8 mouse cellular contexts compared by ENCODE assay signal in genomic region chr1:134962821-134963220, GRCm38 (mm10). TPM values are rescaled to one million over a fixed set of nuclear protein-coding genes. Genes with fewer than 3 reads are reported as not detected.
DNase-seq lines count a peak whose midpoint lies in the region; ATAC-seq and TF ChIP-seq lines count a peak whose summit lies in the region.

No protein-coding gene starts in this region.

- H3K9ac ChIP-seq in hindbrain, embryonic 13.5 days = peak overlapping the region; percentile 73
- H3K9ac ChIP-seq in liver, embryonic 16.5 days (ENCODE audit: low read depth, low read length) = peak overlapping the region; percentile 77

- H3K27me3 ChIP-seq in hindbrain, embryonic 13.5 days = peaks cover 7% of the 10 kb centered on the region; the same call in 1 of the 2 replicates
- no peaks in the 10 kb centered on the region for H3K27me3 ChIP-seq in liver, embryonic 16.5 days (ENCODE audit: control insufficient read depth, insufficient read depth, low read depth, low read length)

- peak overlapping the region; percentile 74 for H3K4me3 ChIP-seq in layer of hippocampus, adult 2 months
- peak overlapping the region; percentile 65 for H3K4me3 ChIP-seq in hindbrain, embryonic 13.5 days
- peak overlapping the region; percentile 71 for H3K4me3 ChIP-seq in liver, embryonic 16.5 days (ENCODE audit: low read depth, low read length)

- no peak for DNase-seq in layer of hippocampus, adult 2 months (ENCODE audit: low spot score in 2 of 2)
- DNase-seq in layer of hippocampus, adult 11-12 months (ENCODE audit: low spot score) = no peak
- DNase-seq in cerebellum, postnatal 36 days = peak; percentile 24 to 33
- peak; percentile 28 to 36 for DNase-seq in spleen, postnatal 36 days (ENCODE audit: low spot score in 2 of 2)
- DNase-seq in gastrocnemius, adult 18-20 months (ENCODE audit: low spot score) = no peak
- DNase-seq in layer of hippocampus, adult 18-20 months (ENCODE audit: low spot score in 2 of 2) = no peak

- H3K9me3 ChIP-seq in hindbrain, embryonic 13.5 days = no peaks in the 10 kb centered on the region
- no peaks in the 10 kb centered on the region for H3K9me3 ChIP-seq in liver, embryonic 16.5 days (replicated peaks; ENCODE audit: control insufficient read depth, low read length)

- H3K27ac ChIP-seq in layer of hippocampus, adult 2 months = peak overlapping the region; percentile 7; the same call in 1 of the 2 replicates
- no peak overlapping the region for H3K27ac ChIP-seq in hindbrain, embryonic 13.5 days
- H3K27ac ChIP-seq in liver, embryonic 16.5 days (ENCODE audit: low read length) = peak overlapping the region; percentile 67

- no peaks in the 10 kb centered on the region for H3K36me3 ChIP-seq in hindbrain, embryonic 13.5 days
- peaks cover 3% of the 10 kb centered on the region; the same call in 1 of the 2 replicates for H3K36me3 ChIP-seq in liver, embryonic 16.5 days (ENCODE audit: control insufficient read depth, insufficient read depth)

- peak; percentile 75 for ATAC-seq in hindbrain, embryonic 13.5 days (ENCODE audit: low FRiP score)
- peak; percentile 64 for ATAC-seq in liver, embryonic 16.5 days (ENCODE audit: low read depth)

- peak overlapping the region; percentile 69 for H3K4me2 ChIP-seq in hindbrain, embryonic 13.5 days
- peak overlapping the region; percentile 77 for H3K4me2 ChIP-seq in liver, embryonic 16.5 days (ENCODE audit: low read depth, low read length)

- WGBS in hindbrain, embryonic 13.5 days = 3% methylated on average over 11 of the region's 11 CpGs
- 2% methylated on average over 11 of the region's 11 CpGs for WGBS in liver, embryonic 16.5 days (ENCODE audit: insufficient replicate concordance)

- peaks cover 12% of the 10 kb centered on the region for H3K4me1 ChIP-seq in hindbrain, embryonic 13.5 days (replicated peaks)
- peaks cover 15% of the 10 kb centered on the region for H3K4me1 ChIP-seq in liver, embryonic 16.5 days (ENCODE audit: control insufficient read depth, low read depth, low read length)

- TF ChIP-seq CTCF in layer of hippocampus, adult 2 months (conservative IDR thresholded peaks at IDR 0.05) = no peak

RNA-seq across cellular contexts. Expression of gene Ube2t, which starts 0.5 kb away (rescaled TPM):
- 1 to 10 TPM; 1.5 to 1.6 TPM for total RNA-seq in layer of hippocampus, adult 2 months (2021)
- polyA plus RNA-seq in hindbrain, embryonic 13.5 days (2015; fragmentation: Nextera tagmentation; extraction: Ambion mirVana) = 15.3 and 17.0 TPM in 2 replicates
- 27.9 and 31.8 TPM in 2 replicates for polyA plus RNA-seq in liver, embryonic 16.5 days (2015; fragmentation: Nextera tagmentation; extraction: Ambion mirVana)
- total RNA-seq in gastrocnemius, adult 18-20 months (2021) = 1 to 10 TPM; 5.5 to 6.6 TPM
- 1 to 10 TPM; 1.1 to 2.2 TPM for total RNA-seq in layer of hippocampus, adult 18-20 months (2021)

RNA-seq across cellular contexts. Expression of gene Ppp1r12b, which starts 7.1 kb away (rescaled TPM):
- total RNA-seq in layer of hippocampus, adult 2 months (2021) = 10 to 100 TPM; 76.6 to 77.5 TPM
- polyA plus RNA-seq in hindbrain, embryonic 13.5 days (2015; fragmentation: Nextera tagmentation; extraction: Ambion mirVana) = 12.4 and 14.9 TPM in 2 replicates
- polyA plus RNA-seq in liver, embryonic 16.5 days (2015; fragmentation: Nextera tagmentation; extraction: Ambion mirVana) = 1.6 and 2.4 TPM in 2 replicates
- 100 to 1,000 TPM; 152 to 171 TPM for total RNA-seq in gastrocnemius, adult 18-20 months (2021)
- 10 to 100 TPM; 70.0 to 73.0 TPM for total RNA-seq in layer of hippocampus, adult 18-20 months (2021)

Comparison
In these comparisons a context has a peak if more than half of its experiments do, and no peak if none do; other contexts are left out.
1. DNase-seq: peak in cerebellum, postnatal 36 days (2 of 2) and spleen, postnatal 36 days (2 of 2); none in layer of hippocampus, adult 2 months (0 of 2), layer of hippocampus, adult 11-12 months (single experiment), gastrocnemius, adult 18-20 months (single experiment) and layer of hippocampus, adult 18-20 months (0 of 2).
2. Peak in every context shown above with its lines, with median percentiles within 50 percentile points of each other: H3K4me3 ChIP-seq.